Mouse (Mus musculus): Measurements from ENCODE around the gene Adamts18. TPM values are rescaled to one million over a fixed set of nuclear protein-coding genes. Genes with fewer than 3 reads are reported as not detected.

Adamts18 gene
- polyA plus RNA-seq, 1 experiment from 2014 or later: 3.5 TPM

DNA sequence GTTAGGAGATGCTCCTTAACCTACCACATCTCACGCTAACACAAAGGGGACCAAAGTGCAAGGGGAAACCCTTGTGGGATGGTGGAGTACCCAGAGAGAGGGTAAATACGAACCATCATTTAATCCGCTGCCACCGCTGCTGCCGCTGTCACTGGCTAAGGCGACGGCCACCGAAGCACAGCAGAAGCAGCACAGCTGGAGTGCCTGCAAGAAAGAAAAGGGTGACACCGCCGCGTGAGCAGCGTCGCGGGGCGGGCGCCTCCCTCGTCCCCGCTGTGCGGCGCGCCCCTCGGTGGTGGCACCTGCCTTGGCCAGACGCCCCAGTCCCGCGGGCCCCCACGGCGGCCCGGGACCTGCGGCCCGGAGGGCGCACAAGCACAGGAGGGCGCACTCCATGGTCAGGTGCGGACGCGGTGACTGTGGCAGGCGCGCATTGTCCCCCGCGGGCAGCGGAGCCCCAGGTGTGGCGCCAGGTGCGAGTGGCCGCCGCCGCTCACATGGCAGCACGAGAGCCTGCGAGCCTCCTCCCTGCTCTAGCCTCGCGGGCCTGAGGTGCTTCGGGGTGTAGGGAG lies 371 bp downstream of the Adamts18 start:
- under 1% methylated on average over 35 of the region's 50 CpGs for WGBS
- Histone ChIP-seq H3K9me3 (ENCODE audit: control insufficient read depth, low read length) (peaks cover 6% of the 10 kb centered on the region), H3K4me2 (ENCODE audit: low read length) (peak overlapping the region; percentile 85), H3K4me1 (ENCODE audit: control insufficient read depth, insufficient read depth, low read depth, low read length) (peaks cover 15% of the 10 kb centered on the region), H3K9ac (ENCODE audit: low read depth, low read length) (peak overlapping the region; percentile 84), H3K27me3 (replicated peaks; ENCODE audit: control insufficient read depth, insufficient read depth, low read length) (no peaks in the 10 kb centered on the region), H3K27ac (ENCODE audit: low read depth, low read length) (peak overlapping the region; percentile 84), H3K36me3 (ENCODE audit: control insufficient read depth, insufficient read depth, low read length) (no peaks in the 10 kb centered on the region), H3K4me3 (ENCODE audit: low read length) (peak overlapping the region; percentile 72)
- peak; percentile 53; the same call in 1 of the 2 replicates for ATAC-seq

DNA sequence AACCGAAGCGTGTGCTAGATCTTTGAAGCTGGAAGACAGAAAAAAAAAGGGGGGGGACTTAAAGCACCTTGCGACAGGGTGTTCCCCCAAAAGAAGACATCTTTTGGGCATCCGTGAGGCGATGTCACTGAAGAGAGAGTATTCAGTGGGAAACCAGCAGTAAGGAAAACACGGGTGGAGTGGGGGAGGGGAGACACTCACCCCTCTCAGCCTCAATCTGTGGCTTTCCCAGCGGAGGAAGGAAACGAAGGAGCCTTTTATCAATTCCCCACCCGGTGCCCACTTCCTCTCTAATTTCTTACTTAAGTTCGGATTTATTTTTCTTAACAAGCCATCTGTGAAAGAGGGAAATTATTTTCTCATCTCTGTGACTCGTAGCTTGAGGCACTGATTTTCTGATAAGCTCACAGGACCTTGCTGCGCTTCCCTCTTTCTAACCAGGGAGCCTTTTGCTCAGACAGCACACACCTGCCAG lies 895 bp downstream of the Adamts18 start:
- peaks cover 6% of the 10 kb centered on the region for H3K9me3 ChIP-seq (ENCODE audit: control insufficient read depth, low read length)
- H3K9ac ChIP-seq (ENCODE audit: low read depth, low read length): peak overlapping the region; percentile 84
- no peaks in the 10 kb centered on the region for H3K36me3 ChIP-seq (ENCODE audit: control insufficient read depth, insufficient read depth, low read length)
- WGBS: 16% methylated on average over 12 of the region's 12 CpGs
- peak overlapping the region; percentile 85 for H3K4me2 ChIP-seq (ENCODE audit: low read length)
- no peaks in the 10 kb centered on the region for H3K27me3 ChIP-seq (replicated peaks; ENCODE audit: control insufficient read depth, insufficient read depth, low read length)
- ATAC-seq: no peak
- peak overlapping the region; percentile 84; the same call in 1 of the 2 replicates for H3K27ac ChIP-seq (ENCODE audit: low read depth, low read length)
- H3K4me1 ChIP-seq (ENCODE audit: control insufficient read depth, insufficient read depth, low read depth, low read length): peaks cover 15% of the 10 kb centered on the region
- peak overlapping the region; percentile 72 for H3K4me3 ChIP-seq (ENCODE audit: low read length)

DNA sequence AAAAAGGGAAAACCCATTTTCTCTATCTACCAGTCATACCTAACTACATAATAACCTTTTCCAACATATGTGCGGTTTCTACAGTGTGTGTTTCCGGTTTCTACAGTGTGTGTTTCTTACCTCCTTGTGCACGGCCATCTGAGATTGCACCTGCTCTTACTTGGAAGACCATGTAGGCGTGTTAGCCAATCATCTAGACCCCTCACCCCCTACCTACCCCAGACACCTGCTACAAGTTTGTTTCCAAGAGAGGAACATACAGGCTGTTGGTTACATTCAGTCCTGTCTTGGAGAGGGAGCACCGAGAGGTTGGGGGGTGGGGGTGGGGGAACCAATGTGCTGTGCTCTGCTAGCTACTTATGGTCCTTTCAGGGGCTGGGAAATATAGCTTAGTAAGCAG lies 1.9 kb downstream of the Adamts18 start:
- H3K4me2 ChIP-seq (ENCODE audit: low read length): no peak overlapping the region
- peaks cover 5% of the 10 kb centered on the region for H3K9me3 ChIP-seq (ENCODE audit: control insufficient read depth, low read length)
- WGBS: 76% methylated on average over 5 of the region's 5 CpGs
- no peak overlapping the region for H3K27ac ChIP-seq (ENCODE audit: low read depth, low read length)
- no peak for ATAC-seq
- no peak overlapping the region for H3K9ac ChIP-seq (ENCODE audit: low read depth, low read length)
- peaks cover 15% of the 10 kb centered on the region for H3K4me1 ChIP-seq (ENCODE audit: control insufficient read depth, insufficient read depth, low read depth, low read length)
- H3K36me3 ChIP-seq (ENCODE audit: control insufficient read depth, insufficient read depth, low read length): no peaks in the 10 kb centered on the region
- no peak overlapping the region for H3K4me3 ChIP-seq (ENCODE audit: low read length)
- H3K27me3 ChIP-seq (replicated peaks; ENCODE audit: control insufficient read depth, insufficient read depth, low read length): no peaks in the 10 kb centered on the region

GRCm38 (mm10) chr8:113844801-113845301 lies 3.7 kb downstream of the Adamts18 start:
- H3K9ac ChIP-seq (ENCODE audit: low read depth, low read length): no peak overlapping the region
- H3K27ac ChIP-seq (ENCODE audit: low read depth, low read length): peak overlapping the region; percentile 20; the same call in 1 of the 2 replicates

DNA sequence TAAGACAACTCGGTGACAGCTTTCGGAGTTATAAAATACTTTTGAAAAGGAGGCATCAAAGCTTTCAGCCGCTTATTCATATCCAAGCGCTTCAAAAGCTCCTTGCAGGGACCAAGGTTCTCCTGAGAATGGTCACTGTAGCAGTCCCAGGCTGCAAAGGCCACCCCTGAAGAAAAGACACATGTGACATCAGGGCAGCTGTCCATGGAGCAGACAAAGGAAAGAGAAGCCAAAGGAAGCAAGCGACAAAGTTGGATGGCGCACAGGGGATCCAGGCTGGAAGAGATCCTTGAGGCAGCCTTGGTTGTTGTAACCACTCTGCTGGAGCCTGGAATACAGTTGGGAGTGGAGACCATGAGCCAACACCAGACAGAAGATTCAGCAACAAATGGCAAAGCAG lies 10.3 kb downstream of the Adamts18 start:
- 37% methylated on average over 6 of the region's 6 CpGs for WGBS
- Histone ChIP-seq H3K9me3 (ENCODE audit: control insufficient read depth, low read length) (no peaks in the 10 kb centered on the region), H3K27ac (ENCODE audit: low read depth, low read length) (no peak overlapping the region)

More at GRCm38 (mm10) chr8:113844801-113845301, 3.7 kb downstream of the Adamts18 start:
- peak overlapping the region; percentile 50 for H3K4me2 ChIP-seq (ENCODE audit: low read length)
- H3K27me3 ChIP-seq (replicated peaks; ENCODE audit: control insufficient read depth, insufficient read depth, low read length): no peaks in the 10 kb centered on the region
- 36% methylated on average over 20 of the region's 20 CpGs for whole genome bisulfite sequencing
- H3K9me3 ChIP-seq (ENCODE audit: control insufficient read depth, low read length): no peaks in the 10 kb centered on the region
- no peaks in the 10 kb centered on the region for H3K36me3 ChIP-seq (ENCODE audit: control insufficient read depth, insufficient read depth, low read length)
- H3K4me3 ChIP-seq (ENCODE audit: low read length): peak overlapping the region; percentile 26
- peaks cover 15% of the 10 kb centered on the region for H3K4me1 ChIP-seq (ENCODE audit: control insufficient read depth, insufficient read depth, low read depth, low read length)
- peak; percentile 68 for ATAC-seq

GRCm38 (mm10) chr8:113837570-113837915 lies 11.0 kb downstream of the Adamts18 start:
- Histone ChIP-seq H3K9ac (ENCODE audit: low read depth, low read length) (no peak overlapping the region), H3K27ac (ENCODE audit: low read depth, low read length) (no peak overlapping the region), H3K9me3 (ENCODE audit: control insufficient read depth, low read length) (no peaks in the 10 kb centered on the region), H3K27me3 (replicated peaks; ENCODE audit: control insufficient read depth, insufficient read depth, low read length) (no peaks in the 10 kb centered on the region), H3K36me3 (ENCODE audit: control insufficient read depth, insufficient read depth, low read length) (no peaks in the 10 kb centered on the region), H3K4me3 (ENCODE audit: low read length) (no peak overlapping the region), H3K4me1 (ENCODE audit: control insufficient read depth, insufficient read depth, low read depth, low read length) (no peaks in the 10 kb centered on the region), H3K4me2 (ENCODE audit: low read length) (no peak overlapping the region)
- ATAC-seq: no peak
- WGBS: 54% methylated on average over 4 of the region's 4 CpGs

More for the DNA sequence above, 10.3 kb downstream of the Adamts18 start:
- ATAC-seq: peak; percentile 60; the same call in 1 of the 2 replicates
- Histone ChIP-seq H3K9ac (ENCODE audit: low read depth, low read length) (no peak overlapping the region), H3K27me3 (replicated peaks; ENCODE audit: control insufficient read depth, insufficient read depth, low read length) (no peaks in the 10 kb centered on the region), H3K4me3 (ENCODE audit: low read length) (no peak overlapping the region), H3K4me1 (ENCODE audit: control insufficient read depth, insufficient read depth, low read depth, low read length) (no peaks in the 10 kb centered on the region), H3K36me3 (ENCODE audit: control insufficient read depth, insufficient read depth, low read length) (no peaks in the 10 kb centered on the region), H3K4me2 (ENCODE audit: low read length) (no peak overlapping the region)

DNA sequence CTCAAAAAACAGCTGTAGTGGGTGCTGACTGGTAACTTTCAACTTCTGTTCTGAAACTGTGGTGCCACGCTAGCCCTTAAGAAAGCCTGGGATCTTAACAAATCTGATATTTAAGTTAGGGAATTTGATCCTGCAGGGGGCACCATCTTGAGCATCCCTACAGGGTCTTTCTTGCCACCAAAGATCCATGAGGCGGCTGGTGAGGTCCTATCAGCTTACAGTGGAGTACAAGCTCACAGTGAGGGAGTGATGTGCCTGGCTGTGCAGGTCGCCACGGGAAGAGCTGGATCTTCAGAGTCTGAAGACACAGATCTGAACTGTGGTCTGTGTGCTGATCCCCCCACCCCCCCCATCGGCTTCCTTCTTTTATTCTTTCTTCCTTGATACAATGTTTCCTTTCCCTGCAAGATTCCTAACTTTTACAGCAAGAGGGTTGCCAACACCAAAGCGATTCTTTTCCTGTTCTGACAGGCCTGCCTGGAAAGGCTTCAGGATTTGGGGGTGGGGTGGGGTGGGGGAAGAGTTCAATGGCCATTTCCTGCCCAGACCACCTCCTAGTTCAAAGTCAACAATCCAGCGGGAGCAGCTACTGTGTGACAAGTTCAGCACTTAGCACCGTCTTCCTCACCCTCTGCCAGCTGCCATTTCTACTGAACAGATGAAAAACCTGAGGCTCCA lies 11.5 kb downstream of the Adamts18 start:
- H3K4me1 ChIP-seq (ENCODE audit: control insufficient read depth, insufficient read depth, low read depth, low read length): no peaks in the 10 kb centered on the region
- no peak overlapping the region for H3K4me3 ChIP-seq (ENCODE audit: low read length)
- H3K4me2 ChIP-seq (ENCODE audit: low read length): no peak overlapping the region
- no peaks in the 10 kb centered on the region for H3K36me3 ChIP-seq (ENCODE audit: control insufficient read depth, insufficient read depth, low read length)
- no peak overlapping the region for H3K27ac ChIP-seq (ENCODE audit: low read depth, low read length)
- no peaks in the 10 kb centered on the region for H3K9me3 ChIP-seq (ENCODE audit: control insufficient read depth, low read length)
- H3K9ac ChIP-seq (ENCODE audit: low read depth, low read length): no peak overlapping the region
- 70% methylated on average over 8 of the region's 8 CpGs for WGBS
- no peaks in the 10 kb centered on the region for H3K27me3 ChIP-seq (replicated peaks; ENCODE audit: control insufficient read depth, insufficient read depth, low read length)
- no peak for ATAC-seq

DNA sequence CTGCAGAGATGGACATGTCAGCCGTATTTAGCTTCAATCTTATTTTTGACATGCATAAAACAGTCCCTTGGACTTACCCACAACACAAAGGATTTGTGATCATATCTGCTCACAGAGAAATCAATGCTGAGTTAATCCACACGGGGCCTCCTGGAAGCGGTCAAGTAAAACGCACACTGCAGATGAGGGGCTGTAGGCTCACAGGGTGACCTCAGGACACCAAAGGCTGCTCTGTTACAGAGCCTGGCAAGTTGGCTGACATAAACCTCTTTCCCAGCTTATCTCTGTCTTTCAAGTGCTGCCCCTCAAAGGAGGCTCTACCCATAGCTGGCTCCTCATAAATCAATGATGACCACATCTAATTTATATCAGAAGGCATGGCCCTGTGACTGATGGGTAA lies 14.9 kb downstream of the Adamts18 start:
- no peak overlapping the region for H3K4me2 ChIP-seq (ENCODE audit: low read length)
- H3K9me3 ChIP-seq (ENCODE audit: control insufficient read depth, low read length): no peaks in the 10 kb centered on the region
- ATAC-seq: no peak
- no peak overlapping the region for H3K9ac ChIP-seq (ENCODE audit: low read depth, low read length)
- H3K27me3 ChIP-seq (replicated peaks; ENCODE audit: control insufficient read depth, insufficient read depth, low read length): no peaks in the 10 kb centered on the region
- H3K4me3 ChIP-seq (ENCODE audit: low read length): no peak overlapping the region
- H3K27ac ChIP-seq (ENCODE audit: low read depth, low read length): no peak overlapping the region
- WGBS: 71% methylated on average over 4 of the region's 4 CpGs
- H3K4me1 ChIP-seq (ENCODE audit: control insufficient read depth, insufficient read depth, low read depth, low read length): no peaks in the 10 kb centered on the region
- H3K36me3 ChIP-seq (ENCODE audit: control insufficient read depth, insufficient read depth, low read length): no peaks in the 10 kb centered on the region

DNA sequence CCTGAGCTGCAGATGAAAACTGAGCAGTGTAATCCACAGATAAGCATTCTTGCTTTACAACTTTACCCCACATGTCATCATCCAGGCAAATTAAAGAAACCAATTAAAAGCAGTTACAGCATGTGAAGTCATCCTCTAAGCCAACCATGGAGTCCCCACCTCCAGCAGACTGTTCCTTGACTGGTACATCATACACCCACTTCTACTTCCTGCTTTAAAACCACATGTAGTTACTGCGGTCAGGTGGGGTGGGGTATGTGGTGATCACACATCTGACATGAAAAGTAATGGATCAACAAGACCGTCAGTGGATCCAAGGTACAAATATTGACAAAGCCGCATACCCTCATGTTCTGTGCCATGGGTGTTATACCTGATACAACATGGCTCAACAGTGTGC lies 21.3 kb downstream of the Adamts18 start:
- H3K36me3 ChIP-seq (ENCODE audit: control insufficient read depth, insufficient read depth, low read length): no peaks in the 10 kb centered on the region
- WGBS: 96% methylated on average over 3 of the region's 3 CpGs
- no peak overlapping the region for H3K4me2 ChIP-seq (ENCODE audit: low read length)
- H3K4me1 ChIP-seq (ENCODE audit: control insufficient read depth, insufficient read depth, low read depth, low read length): no peaks in the 10 kb centered on the region
- no peak overlapping the region for H3K27ac ChIP-seq (ENCODE audit: low read depth, low read length)
- no peak for ATAC-seq
- no peaks in the 10 kb centered on the region for H3K27me3 ChIP-seq (replicated peaks; ENCODE audit: control insufficient read depth, insufficient read depth, low read length)
- no peak overlapping the region for H3K9ac ChIP-seq (ENCODE audit: low read depth, low read length)
- no peak overlapping the region for H3K4me3 ChIP-seq (ENCODE audit: low read length)
- H3K9me3 ChIP-seq (ENCODE audit: control insufficient read depth, low read length): no peaks in the 10 kb centered on the region

Measured in hindbrain, embryonic 16.5 days (tissue).